Mouse (Mus musculus): Measurements from ENCODE around the gene Cxcl17.

The Cxcl17 gene

GRCm38 (mm10) chr7:25367632-25368293, 44.9 kb downstream of the Cxcl17 start:
- no peak for DNase-seq

GRCm38 (mm10) chr7:25365937-25366625, 46.6 kb downstream of the Cxcl17 start:
- no peak for DNase-seq

- no peak for DNase-seq
Measured at GRCm38 (mm10) chr7:25363632-25364031, 49.1 kb downstream of the Cxcl17 start.

GRCm38 (mm10) chr7:25363151-25363550, 49.5 kb downstream of the Cxcl17 start:
- DNase-seq: peak; percentile 75

GRCm38 (mm10) chr7:25358721-25359206, 53.9 kb downstream of the Cxcl17 start:
- no peak for DNase-seq

Measured in cerebellum, adult 8-10 months (tissue).